Mouse (Mus musculus) G1E (cell line): ENCODE measurements around the gene Tiam2.

Source experiments
- CTCF ChIP-seq: IDR thresholded peaks from 2 replicates; pipeline ENCODE4 v1.5.1; 2012; ENCODE audit warnings: low read depth, low read length, inconsistent platforms, mixed read lengths
- GATA1 ChIP-seq: IDR thresholded peaks from 2 replicates; pipeline ENCODE4 v1.6.1; 2012; ENCODE audit warnings: borderline replicate concordance, low read length, inconsistent platforms, mixed read lengths
- GATA2 ChIP-seq: IDR thresholded peaks from 2 replicates; pipeline ENCODE4 v1.6.1; 2012; ENCODE audit warnings: low read depth, low read length, inconsistent platforms, borderline replicate concordance
- POLR2AphosphoS5 ChIP-seq: IDR thresholded peaks from 2 replicates; pipeline ENCODE4 v1.6.1; 2012; ENCODE audit warnings: low read depth, low read length, inconsistent platforms; ENCODE audit not compliant: insufficient replicate concordance
- TAL1 ChIP-seq: conservative IDR thresholded peaks from 2 replicates; pipeline ENCODE4 v1.6.1; 2012; ENCODE audit warnings: low read depth, low read length, inconsistent platforms, mixed read lengths

GRCm38 (mm10) chr17:3562405-3562804, 236.0 kb downstream of the Tiam2 start:
- no peak for TF ChIP-seq CTCF
- no peak for TF ChIP-seq TAL1
- TF ChIP-seq GATA1 = no peak
- TF ChIP-seq GATA2 = no peak
- TF ChIP-seq POLR2AphosphoS5 = no peak
